8 mouse cellular contexts compared by ENCODE assay signal in genomic region chr2:30238906-30239465, GRCm38 (mm10). TPM values are rescaled to one million over a fixed set of nuclear protein-coding genes. Genes with fewer than 3 reads are reported as not detected.
DNase-seq lines count a peak whose midpoint lies in the region; ATAC-seq lines count a peak whose summit lies in the region.

No protein-coding gene starts in this region.

- peaks cover 46% of the 10 kb centered on the region for H3K36me3 ChIP-seq in embryonic facial prominence, embryonic 10.5 days (replicated peaks)
- H3K36me3 ChIP-seq in hindbrain, embryonic 12.5 days, result peaks cover 41% of the 10 kb centered on the region
- peaks cover 38% of the 10 kb centered on the region for H3K36me3 ChIP-seq in midbrain, embryonic 13.5 days

- H3K9me3 ChIP-seq in embryonic facial prominence, embryonic 10.5 days, result no peaks in the 10 kb centered on the region
- H3K9me3 ChIP-seq in hindbrain, embryonic 12.5 days (replicated peaks), result no peaks in the 10 kb centered on the region
- no peaks in the 10 kb centered on the region for H3K9me3 ChIP-seq in midbrain, embryonic 13.5 days

- no peak for ATAC-seq in hindbrain, embryonic 12.5 days (ENCODE audit: low FRiP score)
- no peak for ATAC-seq in midbrain, embryonic 13.5 days
- no peak for ATAC-seq in frontal cortex, adult (ENCODE audit: low TSS enrichment)

- DNase-seq in heart, adult 8-10 months (ENCODE audit: low spot score), result peak; percentile 45
- DNase-seq in heart, postnatal 25 days (ENCODE audit: low spot score), result no peak
- no peak for DNase-seq in embryonic facial prominence, embryonic 10.5 days (ENCODE audit: low spot score)
- DNase-seq in layer of hippocampus, postnatal 36 days, result no peak
- no peak for DNase-seq in adrenal gland, postnatal 10 days

- H3K4me3 ChIP-seq in embryonic facial prominence, embryonic 10.5 days, result peak overlapping the region; percentile 95
- H3K4me3 ChIP-seq in hindbrain, embryonic 12.5 days, result peak overlapping the region; percentile 93
- H3K4me3 ChIP-seq in midbrain, embryonic 13.5 days (replicated peaks), result peak overlapping the region; percentile 70

- H3K4me1 ChIP-seq in embryonic facial prominence, embryonic 10.5 days, result peaks cover 32% of the 10 kb centered on the region
- peaks cover 27% of the 10 kb centered on the region for H3K4me1 ChIP-seq in hindbrain, embryonic 12.5 days
- peaks cover 34% of the 10 kb centered on the region for H3K4me1 ChIP-seq in midbrain, embryonic 13.5 days (replicated peaks)

- peak overlapping the region; percentile 92 for H3K9ac ChIP-seq in hindbrain, embryonic 12.5 days
- H3K9ac ChIP-seq in midbrain, embryonic 13.5 days (replicated peaks), result peak overlapping the region; percentile 86

- no peaks in the 10 kb centered on the region for H3K27me3 ChIP-seq in embryonic facial prominence, embryonic 10.5 days (replicated peaks; ENCODE audit: low read depth, poor library complexity, severe bottlenecking)
- no peaks in the 10 kb centered on the region for H3K27me3 ChIP-seq in hindbrain, embryonic 12.5 days
- H3K27me3 ChIP-seq in midbrain, embryonic 13.5 days, result no peaks in the 10 kb centered on the region

- peak overlapping the region; percentile 96; the same call in 1 of the 2 replicates for H3K27ac ChIP-seq in embryonic facial prominence, embryonic 10.5 days (replicated peaks)
- no peak overlapping the region for H3K27ac ChIP-seq in hindbrain, embryonic 12.5 days
- no peak overlapping the region for H3K27ac ChIP-seq in midbrain, embryonic 13.5 days

- H3K4me2 ChIP-seq in hindbrain, embryonic 12.5 days (replicated peaks), result peak overlapping the region; percentile 91
- peak overlapping the region; percentile 87 for H3K4me2 ChIP-seq in midbrain, embryonic 13.5 days (replicated peaks)

- intact Hi-C loops in heart, postnatal 25 days (cut with DNase I), result no loop called here

- WGBS in embryonic facial prominence, embryonic 10.5 days, result 75% methylated on average over 3 of the region's 3 CpGs
- 68% methylated on average over 3 of the region's 3 CpGs for WGBS in hindbrain, embryonic 12.5 days
- 82% methylated on average over 3 of the region's 3 CpGs for WGBS in midbrain, embryonic 13.5 days

RNA-seq across cellular contexts. Expression of gene Gm28035, which starts 1.4 kb away (rescaled TPM):
- 1 to 10 TPM; 1.8 to 6.1 (median 3.6) TPM for total RNA-seq in heart, adult 8-10 months (2022)
- total RNA-seq in heart, postnatal 25 days (2021), result 1 to 10 TPM; 3.7 to 4.4 TPM
- 0.05 and 0.09 TPM in 2 replicates for polyA plus RNA-seq in embryonic facial prominence, embryonic 10.5 days (2016; fragmentation: Nextera tagmentation; extraction: Ambion mirVana)
- polyA plus RNA-seq in hindbrain, embryonic 12.5 days (2016; fragmentation: Nextera tagmentation; extraction: Ambion mirVana), result 0.30 and 0.36 TPM in 2 replicates
- 0.39 and 0.40 TPM in 2 replicates for polyA plus RNA-seq in midbrain, embryonic 13.5 days (2015; fragmentation: Nextera tagmentation; extraction: Ambion mirVana)
- total RNA-seq in layer of hippocampus, postnatal 36 days (2021), result 10 to 100 TPM in 1 of 2 experiments, 1 to 10 TPM in 1; 9.2 to 11.1 TPM
- 1 to 10 TPM; 1.9 to 2.0 TPM for total RNA-seq in adrenal gland, postnatal 10 days (2021)

RNA-seq across cellular contexts. Expression of gene Lrrc8a, which starts 1.5 kb away (rescaled TPM):
- total RNA-seq in heart, adult 8-10 months (2022), result 10 to 100 TPM; 50.2 to 66.4 (median 61.0) TPM
- 10 to 100 TPM; 58.2 to 66.7 TPM for total RNA-seq in heart, postnatal 25 days (2021)
- polyA plus RNA-seq in embryonic facial prominence, embryonic 10.5 days (2016; fragmentation: Nextera tagmentation; extraction: Ambion mirVana), result 46.5 and 47.5 TPM in 2 replicates
- polyA plus RNA-seq in hindbrain, embryonic 12.5 days (2016; fragmentation: Nextera tagmentation; extraction: Ambion mirVana), result 39.3 and 42.2 TPM in 2 replicates
- 61.6 and 62.2 TPM in 2 replicates for polyA plus RNA-seq in midbrain, embryonic 13.5 days (2015; fragmentation: Nextera tagmentation; extraction: Ambion mirVana)
- 10 to 100 TPM; 52.4 to 57.5 TPM for total RNA-seq in layer of hippocampus, postnatal 36 days (2021)
- total RNA-seq in adrenal gland, postnatal 10 days (2021), result 10 to 100 TPM; 43.5 to 53.2 TPM

RNA-seq across cellular contexts. Expression of gene Phyhd1, which starts 27.0 kb away (rescaled TPM):
- total RNA-seq in heart, adult 8-10 months (2022), result 100 to 1,000 TPM in 3 of 4 experiments, 10 to 100 TPM in 1; 97.7 to 135 (median 112) TPM
- total RNA-seq in heart, postnatal 25 days (2021), result 100 to 1,000 TPM in 1 of 2 experiments, 10 to 100 TPM in 1; 94.8 to 104 TPM
- 2.9 and 4.9 TPM in 2 replicates for polyA plus RNA-seq in embryonic facial prominence, embryonic 10.5 days (2016; fragmentation: Nextera tagmentation; extraction: Ambion mirVana)
- 5.0 and 5.6 TPM in 2 replicates for polyA plus RNA-seq in hindbrain, embryonic 12.5 days (2016; fragmentation: Nextera tagmentation; extraction: Ambion mirVana)
- 5.7 and 7.7 TPM in 2 replicates for polyA plus RNA-seq in midbrain, embryonic 13.5 days (2015; fragmentation: Nextera tagmentation; extraction: Ambion mirVana)
- 10 to 100 TPM; 16.8 to 21.9 TPM for total RNA-seq in layer of hippocampus, postnatal 36 days (2021)
- total RNA-seq in adrenal gland, postnatal 10 days (2021), result 10 to 100 TPM; 23.7 to 24.1 TPM

RNA-seq across cellular contexts. Expression of gene Kyat1, which starts 33.3 kb away (rescaled TPM):
- 10 to 100 TPM; 32.6 to 36.9 (median 34.7) TPM for total RNA-seq in heart, adult 8-10 months (2022)
- 10 to 100 TPM; 43.1 to 44.0 TPM for total RNA-seq in heart, postnatal 25 days (2021)
- polyA plus RNA-seq in embryonic facial prominence, embryonic 10.5 days (2016; fragmentation: Nextera tagmentation; extraction: Ambion mirVana), result 8.2 and 8.3 TPM in 2 replicates
- 10.4 and 13.1 TPM in 2 replicates for polyA plus RNA-seq in hindbrain, embryonic 12.5 days (2016; fragmentation: Nextera tagmentation; extraction: Ambion mirVana)
- polyA plus RNA-seq in midbrain, embryonic 13.5 days (2015; fragmentation: Nextera tagmentation; extraction: Ambion mirVana), result 15.9 and 16.8 TPM in 2 replicates
- total RNA-seq in layer of hippocampus, postnatal 36 days (2021), result 10 to 100 TPM; 16.0 to 16.2 TPM
- total RNA-seq in adrenal gland, postnatal 10 days (2021), result 10 to 100 TPM; 27.4 to 27.9 TPM

RNA-seq across cellular contexts. Expression of gene Gm28038, which starts 41.9 kb away (rescaled TPM):
- 1 to 10 TPM in 2 of 4 experiments, not detected in 2; 1.3 to 3.7 TPM for total RNA-seq in heart, adult 8-10 months (2022)
- total RNA-seq in heart, postnatal 25 days (2021), result under 1 TPM in 1 of 2 experiments, not detected in 1; 0.91 TPM
- not detected in 2 replicates for polyA plus RNA-seq in embryonic facial prominence, embryonic 10.5 days (2016; fragmentation: Nextera tagmentation; extraction: Ambion mirVana)
- not detected in 2 replicates for polyA plus RNA-seq in hindbrain, embryonic 12.5 days (2016; fragmentation: Nextera tagmentation; extraction: Ambion mirVana)
- not detected in 2 replicates for polyA plus RNA-seq in midbrain, embryonic 13.5 days (2015; fragmentation: Nextera tagmentation; extraction: Ambion mirVana)
- not detected for total RNA-seq in layer of hippocampus, postnatal 36 days (2021)
- total RNA-seq in adrenal gland, postnatal 10 days (2021), result not detected
